Mouse (Mus musculus) ovary, postnatal 14 days (tissue): ENCODE results near the gene Ap4b1.
"Not testable (repeated sequence)": the region's sequence is repeated elsewhere in the genome, so short reads cannot be mapped to it uniquely, and the experiment has no call there.

Experiments used
- DNase-seq: peaks from one replicate; pipeline ENCODE4 v3.0.0; 2022; ENCODE audit warnings: low spot score

Ap4b1 gene

GRCm38 (mm10) chr3:103808891-103809798 is at the start of gene Ap4b1, which contains the start of the genes Dclre1b and Gm43064:
TSS of gene Ap4b1 (plus strand) at chr3:103809520.
TSS of gene Dclre1b (minus strand) at chr3:103809444.
TSS of gene Gm43064 (plus strand) at chr3:103809573.
- DNase-seq = peak; percentile 86

- no peak for DNase-seq
These were observed 42.5 kb upstream of the Ap4b1 start for GRCm38 (mm10) chr3:103766789-103767188.

GRCm38 (mm10) chr3:103771531-103772130 is 37.7 kb upstream of the Ap4b1 start:
- DNase-seq = peak; percentile 69

- no peak for DNase-seq
These were observed 36.5 kb upstream of the Ap4b1 start for GRCm38 (mm10) chr3:103772846-103773245.

GRCm38 (mm10) chr3:103773508-103773907 is 35.8 kb upstream of the Ap4b1 start:
- no peak for DNase-seq

GRCm38 (mm10) chr3:103774009-103774408 is 35.3 kb upstream of the Ap4b1 start:
- DNase-seq = no peak

GRCm38 (mm10) chr3:103777940-103778339 is 31.4 kb upstream of the Ap4b1 start:
- DNase-seq = no peak

- DNase-seq = no peak
These were observed 30.7 kb upstream of the Ap4b1 start for GRCm38 (mm10) chr3:103778660-103779059.

GRCm38 (mm10) chr3:103779183-103779582 is 30.1 kb upstream of the Ap4b1 start:
- no peak for DNase-seq

GRCm38 (mm10) chr3:103780271-103780670 is 29.0 kb upstream of the Ap4b1 start:
- no peak for DNase-seq

GRCm38 (mm10) chr3:103780777-103781176 is 28.5 kb upstream of the Ap4b1 start:
- DNase-seq = no peak

GRCm38 (mm10) chr3:103782844-103783609 is 26.3 kb upstream of the Ap4b1 start:
- no peak for DNase-seq

- DNase-seq = no peak
These were observed 22.1 kb upstream of the Ap4b1 start for GRCm38 (mm10) chr3:103787225-103787624.

GRCm38 (mm10) chr3:103789096-103789495 is 20.2 kb upstream of the Ap4b1 start:
- no peak for DNase-seq

- DNase-seq = peak; percentile 18
These were observed 19.4 kb upstream of the Ap4b1 start for GRCm38 (mm10) chr3:103789891-103790345.

- peak; percentile 33 for DNase-seq
These were observed 18.8 kb upstream of the Ap4b1 start for GRCm38 (mm10) chr3:103790346-103791145.

- DNase-seq = peak; percentile 83
These were observed 17.9 kb upstream of the Ap4b1 start, which contains the start of gene Hipk1 for GRCm38 (mm10) chr3:103791230-103792110. TSS of gene Hipk1 (minus strand) at chr3:103791563.

- DNase-seq = not testable (repeated sequence)
These were observed 17.3 kb upstream of the Ap4b1 start for GRCm38 (mm10) chr3:103792111-103792406.

- DNase-seq = no peak
These were observed 16.8 kb upstream of the Ap4b1 start for GRCm38 (mm10) chr3:103792566-103792965.

- DNase-seq = no peak
These were observed 12.9 kb upstream of the Ap4b1 start for GRCm38 (mm10) chr3:103796389-103796788.

- no peak for DNase-seq
These were observed 9.8 kb upstream of the Ap4b1 start for GRCm38 (mm10) chr3:103799507-103799906.
